Mouse (Mus musculus): ENCODE results near the gene Kif17.

The Kif17 gene

GRCm38 (mm10) chr4:138342048-138342447 is 91.8 kb downstream of the Kif17 start:
- DNase-seq (ENCODE audit: low spot score in 2 of 2): no peak

- no peak for DNase-seq (ENCODE audit: low spot score in 2 of 2)
These were observed 92.5 kb downstream of the Kif17 start for GRCm38 (mm10) chr4:138342778-138343177.

DNA sequence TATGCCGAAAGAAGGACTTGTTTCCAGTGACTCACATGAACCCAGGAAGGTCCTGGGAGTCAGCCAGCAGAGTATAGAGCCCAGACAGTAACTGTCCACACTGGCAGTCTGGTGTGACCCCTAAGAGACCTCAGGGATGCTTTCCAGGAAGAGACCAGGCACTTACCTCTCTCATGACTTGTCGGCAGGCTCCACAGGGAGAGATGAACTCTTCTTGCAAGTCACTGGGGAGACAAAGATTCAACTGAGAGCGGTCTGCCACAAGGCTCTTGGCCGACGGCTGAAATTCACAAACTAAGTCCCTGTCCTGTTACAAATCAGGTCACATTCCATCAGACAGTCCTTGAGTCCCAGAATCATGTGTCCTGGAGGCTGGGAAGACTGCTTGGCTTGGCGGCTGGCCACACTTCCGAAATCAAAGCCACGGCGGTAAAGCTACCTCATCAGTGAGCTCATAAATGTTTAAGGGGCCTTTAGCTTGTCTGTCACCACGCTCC is 93.2 kb downstream of the Kif17 start:
- DNase-seq (ENCODE audit: low spot score in 2 of 2): no peak

GRCm38 (mm10) chr4:138344891-138345545 is 94.8 kb downstream of the Kif17 start:
- no peak for DNase-seq (ENCODE audit: low spot score in 2 of 2)

GRCm38 (mm10) chr4:138347280-138347679 is 97.0 kb downstream of the Kif17 start:
- DNase-seq (ENCODE audit: low spot score in 2 of 2): no peak

GRCm38 (mm10) chr4:138348716-138349115 is 98.5 kb downstream of the Kif17 start:
- DNase-seq (ENCODE audit: low spot score in 2 of 2): no peak
